ENCODE assay signal across 25 mouse cellular contexts in genomic region chr9:33800763-33801162, GRCm38 (mm10).
"Had no signal": no experiment of that assay in that cellular context is flagged by ENCODE, and none has a peak within 500 bp of the region (broad histone marks: within the 10 kb centered on the region; RNA-seq: fewer than 3 reads in every experiment).

No protein-coding gene starts in this region.

- H3K27me3 ChIP-seq: heart, embryonic 12.5 days; hindbrain, embryonic 12.5 days; intestine, embryonic 15.5 days; kidney, embryonic 15.5 days; liver, embryonic 13.5 days; liver, embryonic 15.5 days had no signal

- H3K9ac ChIP-seq: heart, embryonic 12.5 days; hindbrain, embryonic 12.5 days; hindbrain, embryonic 14.5 days; intestine, embryonic 15.5 days; kidney, embryonic 15.5 days; liver, embryonic 13.5 days; liver, embryonic 15.5 days; liver, postnatal 0 days had no signal

- ATAC-seq: hindbrain, embryonic 16.5 days; inflammation-experienced regulatory T-cells, adult 6 months; intestine, embryonic 15.5 days; intestine, postnatal 0 days; liver, postnatal 0 days had no signal

- H3K27ac ChIP-seq: gastrocnemius, adult 2 months; heart, embryonic 10.5 days; hindbrain, embryonic 10.5 days; hindbrain, embryonic 12.5 days; hindbrain, embryonic 14.5 days; intestine, embryonic 15.5 days; kidney, embryonic 15.5 days; layer of hippocampus, adult 2 months; left cerebral cortex, adult 2 months; liver, embryonic 13.5 days; liver, embryonic 15.5 days had no signal

- H3K9me3 ChIP-seq: heart, embryonic 10.5 days; heart, embryonic 12.5 days; hindbrain, embryonic 10.5 days; hindbrain, embryonic 12.5 days; intestine, embryonic 15.5 days; kidney, embryonic 15.5 days; liver, embryonic 13.5 days; liver, embryonic 15.5 days had no signal

- H3K4me2 ChIP-seq: heart, embryonic 12.5 days; hindbrain, embryonic 12.5 days; hindbrain, embryonic 14.5 days; intestine, embryonic 15.5 days; kidney, embryonic 15.5 days; liver, embryonic 11.5 days; liver, embryonic 13.5 days; liver, embryonic 15.5 days had no signal

- DNase-seq: gastrocnemius, adult 2 months; gastrocnemius, postnatal 10 days; gastrocnemius, postnatal 25 days; heart, adult 18-20 months; heart, postnatal 4 days; kidney, adult 18-20 months; kidney, postnatal 10 days; kidney, postnatal 4 days; liver; liver, embryonic 13.5 days; liver, postnatal 0 days had no signal

- H3K36me3 ChIP-seq: heart, embryonic 10.5 days; heart, embryonic 12.5 days; hindbrain, embryonic 10.5 days; hindbrain, embryonic 12.5 days; intestine, embryonic 15.5 days; kidney, embryonic 15.5 days; liver, embryonic 13.5 days; liver, embryonic 15.5 days had no signal

- H3K4me1 ChIP-seq: heart, embryonic 10.5 days; heart, embryonic 12.5 days; intestine, embryonic 15.5 days; kidney, embryonic 15.5 days; liver, embryonic 13.5 days; liver, embryonic 15.5 days had no signal

- H3K4me3 ChIP-seq: gastrocnemius, adult 2 months; heart, embryonic 10.5 days; heart, embryonic 12.5 days; hindbrain, embryonic 10.5 days; hindbrain, embryonic 12.5 days; intestine, embryonic 15.5 days; kidney, embryonic 15.5 days; layer of hippocampus, adult 2 months; left cerebral cortex, adult 2 months; liver, embryonic 13.5 days; liver, embryonic 15.5 days had no signal
